ENCODE assay signal across 9 mouse cellular contexts in genomic region chr6:94685611-94686010, GRCm38 (mm10). TPM values are rescaled to one million over a fixed set of nuclear protein-coding genes. Genes with fewer than 3 reads are reported as not detected.
DNase-seq lines count a peak whose midpoint lies in the region; ATAC-seq and TF ChIP-seq lines count a peak whose summit lies in the region.
"Had no signal": no experiment of that assay in that cellular context is flagged by ENCODE, and none has a peak within 500 bp of the region (broad histone marks: within the 10 kb centered on the region; RNA-seq: fewer than 3 reads in every experiment).

No protein-coding gene starts in this region.

- no peak for TF ChIP-seq CTCF in brain, embryonic 14.5 days (IDR thresholded peaks at IDR 0.05; ENCODE audit: borderline replicate concordance, extremely low read depth, insufficient read depth, insufficient read length)

- H3K36me3 ChIP-seq in hindbrain, embryonic 13.5 days, result no peaks in the 10 kb centered on the region
- H3K36me3 ChIP-seq in hindbrain, embryonic 11.5 days (ENCODE audit: control insufficient read depth, insufficient read depth, low read length), result no peaks in the 10 kb centered on the region
- H3K36me3 ChIP-seq in neural tube, embryonic 15.5 days, result no peaks in the 10 kb centered on the region

- H3K4me1 ChIP-seq in hindbrain, embryonic 13.5 days (replicated peaks), result peaks cover 63% of the 10 kb centered on the region
- H3K4me1 ChIP-seq in hindbrain, embryonic 11.5 days (replicated peaks; ENCODE audit: control insufficient read depth, insufficient read depth, low read length), result peaks cover 2% of the 10 kb centered on the region; the same call in 1 of the 2 replicates
- H3K4me1 ChIP-seq in neural tube, embryonic 15.5 days, result peaks cover 56% of the 10 kb centered on the region

- no peaks in the 10 kb centered on the region for H3K27me3 ChIP-seq in hindbrain, embryonic 13.5 days
- H3K27me3 ChIP-seq in hindbrain, embryonic 11.5 days (ENCODE audit: control insufficient read depth, insufficient read depth, low read length), result no peaks in the 10 kb centered on the region
- H3K27me3 ChIP-seq in neural tube, embryonic 15.5 days (replicated peaks), result no peaks in the 10 kb centered on the region

- no peak for DNase-seq in hindbrain, embryonic 11.5 days (ENCODE audit: low spot score)
- peak; percentile 78 for DNase-seq in brain, embryonic 14.5 days (ENCODE audit: low read depth)
- peak; percentile 76 for DNase-seq in cerebellum, adult 11-12 months
- DNase-seq in layer of hippocampus, adult 9-10 months (ENCODE audit: low spot score), result peak; percentile 27
- DNase-seq in B cell, adult 2 months, result no peak
- DNase-seq: lung, postnatal 36 days; spleen, adult 18-20 months had no signal

- H3K9ac ChIP-seq in hindbrain, embryonic 13.5 days, result no peak overlapping the region
- no peak overlapping the region for H3K9ac ChIP-seq in hindbrain, embryonic 11.5 days (ENCODE audit: low read depth, low read length)
- H3K9ac ChIP-seq in neural tube, embryonic 15.5 days (replicated peaks), result no peak overlapping the region

- H3K4me3 ChIP-seq in hindbrain, embryonic 13.5 days, result no peak overlapping the region
- H3K4me3 ChIP-seq in hindbrain, embryonic 11.5 days (ENCODE audit: low read depth, low read length), result no peak overlapping the region
- H3K4me3 ChIP-seq in neural tube, embryonic 15.5 days (replicated peaks), result no peak overlapping the region

- H3K27ac ChIP-seq in hindbrain, embryonic 13.5 days, result no peak overlapping the region
- no peak overlapping the region for H3K27ac ChIP-seq in hindbrain, embryonic 11.5 days (ENCODE audit: low read depth, low read length)
- H3K27ac ChIP-seq in neural tube, embryonic 15.5 days (replicated peaks), result no peak overlapping the region

- H3K4me2 ChIP-seq in hindbrain, embryonic 13.5 days, result peak overlapping the region; percentile 7; the same call in 1 of the 2 replicates
- H3K4me2 ChIP-seq in hindbrain, embryonic 11.5 days (replicated peaks; ENCODE audit: low read depth, low read length), result no peak overlapping the region
- no peak overlapping the region for H3K4me2 ChIP-seq in neural tube, embryonic 15.5 days

- no peaks in the 10 kb centered on the region for H3K9me3 ChIP-seq in hindbrain, embryonic 13.5 days
- H3K9me3 ChIP-seq in hindbrain, embryonic 11.5 days (ENCODE audit: control insufficient read depth, low read length), result no peaks in the 10 kb centered on the region
- H3K9me3 ChIP-seq in neural tube, embryonic 15.5 days (replicated peaks), result no peaks in the 10 kb centered on the region

- 66% methylated on average over 6 of the region's 6 CpGs for WGBS in hindbrain, embryonic 13.5 days
- 69% methylated on average over 6 of the region's 6 CpGs for WGBS in hindbrain, embryonic 11.5 days
- WGBS in neural tube, embryonic 15.5 days, result 66% methylated on average over 6 of the region's 6 CpGs

- no peak for TF ChIP-seq POLR2A in brain, embryonic 14.5 days (IDR thresholded peaks at IDR 0.05; ENCODE audit: borderline replicate concordance, extremely low read depth, insufficient read depth, insufficient read length, poor library complexity, severe bottlenecking)

- ATAC-seq in hindbrain, embryonic 13.5 days (ENCODE audit: low FRiP score), result no peak
- ATAC-seq in hindbrain, embryonic 11.5 days (ENCODE audit: low FRiP score), result no peak
- no peak for ATAC-seq in neural tube, embryonic 15.5 days (ENCODE audit: low FRiP score)

RNA-seq across cellular contexts. Expression of gene Lrig1, which starts 14.3 kb away (rescaled TPM):
- polyA plus RNA-seq in hindbrain, embryonic 13.5 days (2015; fragmentation: Nextera tagmentation; extraction: Ambion mirVana), result 10.9 and 12.5 TPM in 2 replicates
- polyA plus RNA-seq in hindbrain, embryonic 11.5 days (2014; fragmentation: Nextera tagmentation; extraction: Ambion mirVana), result 18.0 and 20.2 TPM in 2 replicates
- polyA plus RNA-seq in brain, embryonic 14.5 days (2012; rRNA removed), result 27.4 and 39.1 TPM in 2 replicates
- 14.5 and 15.0 TPM in 2 replicates for polyA plus RNA-seq in neural tube, embryonic 15.5 days (2015; fragmentation: Nextera tagmentation; extraction: Ambion mirVana)

Comparison
In these comparisons a context has a peak if more than half of its experiments do, and no peak if none do; other contexts are left out.
1. DNase-seq: peak in brain, embryonic 14.5 days (single experiment), cerebellum, adult 11-12 months (single experiment) and layer of hippocampus, adult 9-10 months (single experiment); none in hindbrain, embryonic 11.5 days (single experiment) and B cell, adult 2 months (0 of 2).